Mouse (Mus musculus): ENCODE measurements around the gene Ppil4. TPM values are rescaled to one million over a fixed set of nuclear protein-coding genes. Genes with fewer than 3 reads are reported as not detected.

Gene Ppil4
- polyA plus RNA-seq, 1 experiment = 4.3 TPM

- WGBS = 68% methylated on average over 2 of the region's 2 CpGs
These were observed 54.5 kb downstream of the Ppil4 start for GRCm38 (mm10) chr10:7847166-7847605.

GRCm38 (mm10) chr10:7851891-7852290 lies 59.2 kb downstream of the Ppil4 start:
- DNase-seq (ENCODE audit: low read depth, low spot score) = no peak
- 60% methylated on average over 3 of the region's 3 CpGs for WGBS

More at GRCm38 (mm10) chr10:7847166-7847605, 54.5 kb downstream of the Ppil4 start:
- DNase-seq (ENCODE audit: low read depth, low spot score) = no peak

GRCm38 (mm10) chr10:7860494-7860893 lies 67.8 kb downstream of the Ppil4 start:
- no peak for DNase-seq (ENCODE audit: low read depth, low spot score)
- WGBS = 89% methylated on average over 7 of the region's 7 CpGs

GRCm38 (mm10) chr10:7861259-7861936 lies 68.7 kb downstream of the Ppil4 start:
- DNase-seq (ENCODE audit: low read depth, low spot score) = no peak
- WGBS = 35% methylated on average over 14 of the region's 14 CpGs

- 78% methylated on average over 25 of the region's 25 CpGs for WGBS
- DNase-seq (ENCODE audit: low read depth, low spot score) = no peak
These were observed 69.4 kb downstream of the Ppil4 start for GRCm38 (mm10) chr10:7861937-7862657.

- DNase-seq (ENCODE audit: low read depth, low spot score) = no peak
- 92% methylated on average over 6 of the region's 6 CpGs for WGBS
These were observed 70.7 kb downstream of the Ppil4 start for GRCm38 (mm10) chr10:7863411-7863810.

GRCm38 (mm10) chr10:7864184-7864583 lies 71.5 kb downstream of the Ppil4 start:
- no peak for DNase-seq (ENCODE audit: low read depth, low spot score)
- 47% methylated on average over 6 of the region's 6 CpGs for WGBS

- no peak for DNase-seq (ENCODE audit: low read depth, low spot score)
- 46% methylated on average over 3 of the region's 3 CpGs for WGBS
These were observed 72.1 kb downstream of the Ppil4 start for GRCm38 (mm10) chr10:7864806-7865205.

- WGBS = 52% methylated on average over 50 of the region's 50 CpGs
- no peak for DNase-seq (ENCODE audit: low read depth, low spot score)
These were observed 74.3 kb downstream of the Ppil4 start for GRCm38 (mm10) chr10:7866762-7867665.

GRCm38 (mm10) chr10:7867666-7868030 lies 75.0 kb downstream of the Ppil4 start:
- WGBS = 61% methylated on average over 21 of the region's 21 CpGs
- DNase-seq (ENCODE audit: low read depth, low spot score) = no peak

- WGBS = 87% methylated on average over 8 of the region's 8 CpGs
- DNase-seq (ENCODE audit: low read depth, low spot score) = no peak
These were observed 77.1 kb downstream of the Ppil4 start for GRCm38 (mm10) chr10:7869746-7870145.

GRCm38 (mm10) chr10:7870571-7871315 lies 78.1 kb downstream of the Ppil4 start:
- no peak for DNase-seq (ENCODE audit: low read depth, low spot score)
- 65% methylated on average over 11 of the region's 11 CpGs for WGBS

GRCm38 (mm10) chr10:7871381-7872020 lies 78.8 kb downstream of the Ppil4 start:
- DNase-seq (ENCODE audit: low read depth, low spot score) = no peak
- 59% methylated on average over 5 of the region's 5 CpGs for WGBS

Other genes starting within 250 kb of the Ppil4 start
- 1.7 and 2.4 TPM in 2 replicates for gene Lrp11, start 203.1 kb upstream of the Ppil4 start, polyA plus RNA-seq (2012; rRNA removed)
- 8.4 and 13.5 TPM in 2 replicates for gene Nup43, start 125.4 kb upstream of the Ppil4 start, polyA plus RNA-seq (2012; rRNA removed)
- gene Pcmt1, start 111.8 kb upstream of the Ppil4 start, polyA plus RNA-seq (2012; rRNA removed) = 17.4 and 19.6 TPM in 2 replicates
- gene Lats1, start 111.7 kb upstream of the Ppil4 start, polyA plus RNA-seq (2012; rRNA removed) = 10.3 and 15.1 TPM in 2 replicates
- gene Katna1, start 66.9 kb upstream of the Ppil4 start, polyA plus RNA-seq (2012; rRNA removed) = 5.1 and 6.4 TPM in 2 replicates
- 18.5 and 20.8 TPM in 2 replicates for gene Ginm1, start 67 bp upstream of the Ppil4 start, polyA plus RNA-seq (2012; rRNA removed)
- gene Zc3h12d, start 39.6 kb downstream of the Ppil4 start, polyA plus RNA-seq (2012; rRNA removed) = 6.5 and 10.3 TPM in 2 replicates
- 21.2 and 30.0 TPM in 2 replicates for gene Tab2, start 163.3 kb downstream of the Ppil4 start, polyA plus RNA-seq (2012; rRNA removed)

Data from large intestine, adult 2 months (tissue).